Mouse (Mus musculus): ENCODE data around the gene Ankrd6.

Ankrd6 gene

GRCm38 (mm10) chr4:32948696-32949095 lies 1.9 kb downstream of the Ankrd6 start:
- no peak for DNase-seq

GRCm38 (mm10) chr4:32947631-32948030 lies 3.0 kb downstream of the Ankrd6 start:
- peak in 1 of 2 experiments; percentile 4 for DNase-seq

GRCm38 (mm10) chr4:32940984-32941383 lies 9.7 kb downstream of the Ankrd6 start:
- DNase-seq, result no peak

GRCm38 (mm10) chr4:32939964-32940363 lies 10.7 kb downstream of the Ankrd6 start:
- no peak for DNase-seq

GRCm38 (mm10) chr4:32939521-32939920 lies 11.1 kb downstream of the Ankrd6 start:
- DNase-seq, result no peak

- DNase-seq, result no peak
These were observed 13.8 kb downstream of the Ankrd6 start for GRCm38 (mm10) chr4:32936762-32937341.

- peak in 1 of 2 experiments; percentile 25 for DNase-seq
These were observed 18.6 kb downstream of the Ankrd6 start for GRCm38 (mm10) chr4:32932056-32932455.

GRCm38 (mm10) chr4:32929750-32930149 lies 20.9 kb downstream of the Ankrd6 start:
- no peak for DNase-seq

GRCm38 (mm10) chr4:32928692-32929448 lies 21.8 kb downstream of the Ankrd6 start:
- no peak for DNase-seq

GRCm38 (mm10) chr4:32923891-32924294 lies 26.7 kb downstream of the Ankrd6 start:
- DNase-seq, result no peak

- DNase-seq, result peak in 1 of 2 experiments; percentile 12
These were observed 27.2 kb downstream of the Ankrd6 start for GRCm38 (mm10) chr4:32923436-32923835.

GRCm38 (mm10) chr4:32922871-32923270 lies 27.8 kb downstream of the Ankrd6 start:
- DNase-seq, result no peak

- no peak for DNase-seq
These were observed 29.8 kb downstream of the Ankrd6 start for GRCm38 (mm10) chr4:32920863-32921262.

GRCm38 (mm10) chr4:32918571-32918970 lies 32.1 kb downstream of the Ankrd6 start:
- DNase-seq, result no peak

GRCm38 (mm10) chr4:32916689-32917385 lies 33.8 kb downstream of the Ankrd6 start:
- DNase-seq, result no peak

GRCm38 (mm10) chr4:32915928-32916327 lies 34.7 kb downstream of the Ankrd6 start:
- no peak for DNase-seq

- no peak for DNase-seq
These were observed 40.6 kb downstream of the Ankrd6 start for GRCm38 (mm10) chr4:32909996-32910395.

- DNase-seq, result no peak
These were observed 41.2 kb downstream of the Ankrd6 start for GRCm38 (mm10) chr4:32909241-32909979.

GRCm38 (mm10) chr4:32907631-32908030 lies 43.0 kb downstream of the Ankrd6 start:
- no peak for DNase-seq

GRCm38 (mm10) chr4:32906627-32907026 lies 44.0 kb downstream of the Ankrd6 start:
- DNase-seq, result peak; percentile 65 to 72

- DNase-seq, result no peak
These were observed 44.7 kb downstream of the Ankrd6 start for GRCm38 (mm10) chr4:32905913-32906312.

- DNase-seq, result no peak
These were observed 45.3 kb downstream of the Ankrd6 start for GRCm38 (mm10) chr4:32905381-32905780.

GRCm38 (mm10) chr4:32903826-32904225 lies 46.8 kb downstream of the Ankrd6 start:
- no peak for DNase-seq

Measured in lung, postnatal 4 days (tissue).